Mouse (Mus musculus) liver, postnatal 0 days (tissue): ENCODE data around the gene Tra2b. TPM values are rescaled to one million over a fixed set of nuclear protein-coding genes. Genes with fewer than 3 reads are reported as not detected.
A peak's percentile ranks its signal among the peaks of the same experiment; 100 is the strongest.

Source experiments
- ATAC-seq: fragments of 200-750 bp; cut with Nextera tagmentation; 2 replicates; pipeline ENCODE4 v1.8.0; 2017; ENCODE audit warnings: mild to moderate bottlenecking, moderate library complexity
- DNase-seq: peaks from one replicate; pipeline ENCODE4 v3.0.0-alpha.2; 2016
- H3K27ac ChIP-seq: fragments of 300-500 bp; sonication (generic); 2 replicates; pipeline ENCODE4 v1.5.1; 2014; ENCODE audit warnings: antibody characterized with exemption, moderate library complexity, mild to moderate bottlenecking, low read depth
- H3K27me3 ChIP-seq: fragments of 300-500 bp; sonication (generic); 2 replicates; pipeline ENCODE4 v1.6.1; 2014; ENCODE audit warnings: low read length, control low read depth, mixed read lengths; ENCODE audit not compliant: insufficient read depth
- H3K36me3 ChIP-seq: fragments of 300-500 bp; sonication (generic); replicated peaks from 2 replicates; pipeline ENCODE4 v1.6.1; 2014; ENCODE audit warnings: mild to moderate bottlenecking, control low read depth, low read length, moderate library complexity, mixed read lengths; ENCODE audit not compliant: insufficient read depth
- H3K4me1 ChIP-seq: fragments of 300-500 bp; sonication (generic); 2 replicates; pipeline ENCODE4 v1.6.1; 2014; ENCODE audit warnings: antibody characterized with exemption, mild to moderate bottlenecking, control low read depth; ENCODE audit not compliant: insufficient read depth
- H3K4me2 ChIP-seq: fragments of 300-500 bp; sonication (generic); 2 replicates; pipeline ENCODE4 v1.6.1; 2014; ENCODE audit warnings: low read depth, mild to moderate bottlenecking, low read length, moderate library complexity, mixed read lengths
- H3K4me3 ChIP-seq: fragments of 300-500 bp; sonication (generic); 2 replicates; pipeline ENCODE4 v1.5.1; 2014; ENCODE audit warnings: low read depth, low read length
- H3K9ac ChIP-seq: fragments of 300-500 bp; sonication (generic); replicated peaks from 2 replicates; pipeline ENCODE4 v1.6.1; 2014; ENCODE audit warnings: mild to moderate bottlenecking, moderate library complexity
- H3K9me3 ChIP-seq: fragments of 300-500 bp; sonication (generic); 2 replicates; pipeline ENCODE4 v1.6.1; 2016; ENCODE audit warnings: mild to moderate bottlenecking, control low read depth, low read length, mixed read lengths
- CTCF ChIP-seq: sonication (generic); IDR thresholded peaks from 2 replicates; pipeline ENCODE4 v1.5.1; 2016; ENCODE audit warnings: antibody characterized with exemption, low read depth
- EP300 ChIP-seq: IDR thresholded peaks from 2 replicates; pipeline ENCODE4 v1.6.1; 2016; ENCODE audit warnings: antibody characterized with exemption, low read depth, mild to moderate bottlenecking
- WGBS: fragments of 180-500 bp; shearing (Covaris S2); extraction: QIAGEN DNeasy Blood & Tissue Kit; methylation state at CpG from one replicate; pipeline ENCODE4 v1.1.7; 2014; ENCODE audit not compliant: insufficient replicate concordance; 5-methylcytosine and 5-hydroxymethylcytosine counted together
- polyA plus RNA-seq: library from polyadenylated mRNA; unstranded; fragments of >200 nt; fragmentation: Nextera tagmentation; extraction: Ambion mirVana; gene quantifications from 2 replicates; pipeline ENCODE4 v1.2.1, GENCODE M21; 2015

The Tra2b gene
- polyA plus RNA-seq, 1 experiment from 2014 or later, result 99.5 TPM

DNA sequence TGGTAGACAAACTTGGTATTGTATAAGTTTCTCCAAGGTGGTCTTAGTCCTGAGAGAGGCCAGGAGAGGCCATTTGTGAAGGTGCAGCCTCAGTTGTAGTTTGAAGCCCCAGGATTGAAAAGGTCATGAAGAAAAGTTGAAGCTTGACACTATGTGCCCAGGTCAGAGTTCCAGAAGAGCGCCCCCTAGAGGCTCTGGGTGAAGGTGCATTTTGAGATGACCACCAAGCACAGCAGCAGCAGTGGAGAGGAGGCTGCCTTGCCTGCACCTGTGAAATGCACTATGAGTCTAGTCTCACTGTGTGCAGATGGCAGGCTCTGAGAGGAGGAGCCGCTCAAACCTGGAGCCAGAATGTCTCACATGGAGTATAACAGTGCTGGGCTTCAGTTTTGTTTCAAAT is 27.8 kb upstream of the Tra2b start:
- no peak for DNase-seq
- Histone ChIP-seq H3K4me1 (no peaks in the 10 kb centered on the region), H3K27me3 (no peaks in the 10 kb centered on the region), H3K36me3 (no peaks in the 10 kb centered on the region), H3K4me2 (no peak overlapping the region), H3K4me3 (no peak overlapping the region), H3K27ac (no peak overlapping the region), H3K9me3 (no peaks in the 10 kb centered on the region), H3K9ac (no peak overlapping the region)
- ATAC-seq, result no peak
- 47% methylated on average over 2 of the region's 2 CpGs for WGBS
- TF ChIP-seq CTCF, result peak; percentile 55
- no peak for TF ChIP-seq EP300

DNA sequence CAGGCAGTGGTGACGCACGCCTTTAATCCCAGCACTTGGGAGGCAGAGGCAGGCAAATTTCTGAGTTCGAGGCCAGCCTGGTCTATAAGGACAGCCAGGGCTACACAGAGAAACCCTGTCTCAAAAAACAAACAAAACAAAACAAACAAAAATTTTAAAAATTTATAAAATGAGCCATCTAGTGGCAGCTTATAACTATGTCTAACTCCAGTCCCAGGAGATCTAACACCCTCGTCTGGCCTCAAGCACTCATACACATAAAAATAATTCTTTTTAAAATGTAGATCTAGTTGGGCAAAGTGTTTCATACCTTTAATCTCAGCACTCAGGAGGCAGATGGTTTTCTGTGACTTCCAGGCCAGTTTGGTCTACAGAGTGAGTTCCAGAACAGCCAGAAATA is 26.6 kb upstream of the Tra2b start:
- no peaks in the 10 kb centered on the region for H3K27me3 ChIP-seq
- no peaks in the 10 kb centered on the region for H3K36me3 ChIP-seq
- no peak overlapping the region for H3K9ac ChIP-seq
- 79% methylated on average over 4 of the region's 4 CpGs for WGBS
- no peak overlapping the region for H3K4me2 ChIP-seq
- H3K4me1 ChIP-seq, result no peaks in the 10 kb centered on the region
- no peak for TF ChIP-seq CTCF
- no peak for TF ChIP-seq EP300
- H3K4me3 ChIP-seq, result no peak overlapping the region
- H3K9me3 ChIP-seq, result no peaks in the 10 kb centered on the region
- H3K27ac ChIP-seq, result no peak overlapping the region
- no peak for ATAC-seq
- DNase-seq, result no peak

DNA sequence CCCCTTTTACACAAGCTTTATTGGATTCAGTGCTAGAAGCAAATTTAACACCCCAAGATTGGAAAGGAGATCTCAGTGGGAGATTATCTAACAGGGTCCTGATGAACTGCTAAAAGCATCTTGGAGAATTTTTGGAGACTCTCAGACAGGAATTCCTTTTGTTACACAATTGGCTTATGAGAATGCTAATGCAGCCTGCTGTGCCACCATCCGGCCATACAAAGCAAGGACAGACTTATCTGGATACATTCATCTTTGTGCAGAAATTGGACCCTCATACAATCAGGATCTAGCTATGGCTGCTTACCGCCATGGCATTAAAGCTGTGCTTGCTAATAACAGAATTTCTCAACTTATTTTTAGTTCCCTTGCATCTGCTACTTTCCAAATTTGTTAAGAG is 23.8 kb upstream of the Tra2b start:
- Histone ChIP-seq H3K4me1 (no peaks in the 10 kb centered on the region), H3K27me3 (no peaks in the 10 kb centered on the region), H3K27ac (no peak overlapping the region), H3K9ac (no peak overlapping the region), H3K9me3 (no peaks in the 10 kb centered on the region), H3K4me3 (no peak overlapping the region), H3K36me3 (no peaks in the 10 kb centered on the region), H3K4me2 (no peak overlapping the region)
- ATAC-seq (no peak), DNase-seq (no peak)
- TF ChIP-seq EP300, result no peak
- peak; percentile 20; the same call in 1 of the 2 replicates for TF ChIP-seq CTCF
- 67% methylated on average over 2 of the region's 2 CpGs for WGBS

DNA sequence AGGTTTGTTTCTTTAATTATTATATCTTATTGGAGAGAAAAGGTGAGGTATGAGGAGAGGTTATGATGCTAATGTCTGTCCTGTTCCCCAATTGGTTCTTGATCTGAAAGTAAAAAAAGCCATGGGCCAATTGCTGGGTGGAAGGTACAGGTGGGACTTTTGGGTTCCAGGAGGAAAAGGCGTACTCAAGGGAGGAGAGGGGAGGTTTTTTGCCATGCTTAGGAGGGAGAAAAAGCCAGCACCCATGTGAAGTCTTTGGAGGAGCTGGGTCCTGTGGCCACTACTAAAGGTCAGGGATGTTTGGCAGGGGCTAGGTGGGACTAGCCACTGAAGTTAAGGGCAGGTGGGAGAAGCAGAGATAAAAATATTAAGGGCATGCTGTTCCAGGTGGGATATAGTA is 21.2 kb upstream of the Tra2b start:
- Histone ChIP-seq H3K36me3 (no peaks in the 10 kb centered on the region), H3K9me3 (no peaks in the 10 kb centered on the region; the same call in 1 of the 2 replicates), H3K4me3 (no peak overlapping the region), H3K27me3 (no peaks in the 10 kb centered on the region), H3K27ac (no peak overlapping the region), H3K9ac (no peak overlapping the region), H3K4me2 (no peak overlapping the region), H3K4me1 (no peaks in the 10 kb centered on the region)
- ATAC-seq, result no peak
- WGBS, result 85% methylated on average over 1 of the region's 1 CpGs
- no peak for DNase-seq
- TF ChIP-seq EP300 (no peak), CTCF (no peak)

DNA sequence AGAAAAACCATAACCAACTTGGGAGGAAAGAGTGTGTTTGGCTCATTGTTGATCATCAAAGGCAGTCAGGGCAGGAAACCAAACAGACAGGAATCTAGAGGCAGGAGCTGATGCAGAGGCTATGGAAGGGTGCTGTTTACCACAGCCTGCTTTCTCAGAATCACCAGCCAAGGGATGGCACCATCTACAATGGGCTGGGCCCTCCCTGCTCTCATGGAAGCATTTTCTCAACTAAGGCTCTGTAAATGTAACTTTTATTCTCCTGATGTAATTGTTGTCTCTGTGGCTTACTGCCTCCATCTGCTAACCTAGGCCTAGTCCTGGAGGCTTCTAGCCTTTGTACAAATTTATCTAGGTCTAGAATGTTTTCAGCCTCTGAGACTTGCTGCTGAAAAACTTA is 10.7 kb upstream of the Tra2b start:
- DNase-seq (no peak), ATAC-seq (no peak)
- H3K9ac ChIP-seq, result no peak overlapping the region

DNA sequence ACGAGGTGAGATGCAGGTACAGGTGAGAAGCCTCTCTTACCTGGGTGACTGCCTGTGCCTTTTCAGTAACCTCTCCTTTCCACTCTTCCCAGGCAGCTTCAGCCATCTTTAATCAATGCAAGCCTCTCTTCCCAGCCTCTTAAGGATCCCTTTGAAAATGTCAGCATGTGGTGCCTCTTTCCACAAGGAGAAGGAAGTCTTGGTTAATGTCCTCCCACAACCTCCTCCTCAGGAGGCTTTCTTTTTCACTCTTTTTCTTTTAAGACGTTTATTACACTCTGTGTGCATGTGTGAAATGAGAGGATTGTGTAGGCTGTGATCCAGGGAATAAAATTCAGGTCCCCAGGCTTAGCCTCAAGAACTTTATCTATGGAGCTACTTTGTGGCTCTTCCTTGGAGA is 9.3 kb upstream of the Tra2b start:
- no peaks in the 10 kb centered on the region for H3K27me3 ChIP-seq
- no peak for DNase-seq
- no peak for ATAC-seq
- H3K4me1 ChIP-seq, result no peaks in the 10 kb centered on the region
- no peak overlapping the region for H3K4me3 ChIP-seq
- H3K27ac ChIP-seq, result no peak overlapping the region
- WGBS, result 62% methylated on average over 2 of the region's 2 CpGs
- no peaks in the 10 kb centered on the region; the same call in 1 of the 2 replicates for H3K9me3 ChIP-seq
- TF ChIP-seq EP300 (no peak), CTCF (no peak)
- H3K36me3 ChIP-seq, result no peaks in the 10 kb centered on the region
- no peak overlapping the region for H3K9ac ChIP-seq
- no peak overlapping the region for H3K4me2 ChIP-seq

More for the DNA sequence above, 10.7 kb upstream of the Tra2b start:
- H3K27me3 ChIP-seq, result no peaks in the 10 kb centered on the region
- no peaks in the 10 kb centered on the region for H3K4me1 ChIP-seq
- H3K9me3 ChIP-seq, result no peaks in the 10 kb centered on the region; the same call in 1 of the 2 replicates
- H3K4me3 ChIP-seq, result no peak overlapping the region
- no peak overlapping the region for H3K27ac ChIP-seq
- H3K36me3 ChIP-seq, result no peaks in the 10 kb centered on the region
- H3K4me2 ChIP-seq, result no peak overlapping the region
- TF ChIP-seq EP300 (no peak), CTCF (no peak)

DNA sequence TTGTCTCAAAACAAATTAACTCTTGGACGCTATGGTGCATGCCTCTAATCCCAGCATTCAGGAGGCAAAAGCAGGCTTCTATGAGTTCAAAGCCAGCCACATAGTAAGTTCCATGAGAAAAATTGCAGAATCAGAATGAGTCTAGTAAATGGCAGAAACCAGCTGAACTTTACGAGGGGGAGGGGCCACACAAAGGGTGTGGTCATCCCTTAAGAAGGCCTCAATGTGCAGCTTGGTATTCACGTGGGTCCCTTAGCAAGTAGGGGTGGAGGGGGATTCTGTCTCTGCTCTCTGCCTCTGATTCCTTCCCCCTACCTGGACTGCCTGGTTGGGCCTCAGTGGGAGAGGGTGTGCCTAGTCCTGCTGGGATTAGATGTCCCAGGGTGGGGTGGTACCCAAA is 4.7 kb upstream of the Tra2b start:
- Histone ChIP-seq H3K4me2 (no peak overlapping the region), H3K4me3 (no peak overlapping the region), H3K4me1 (peaks cover 8% of the 10 kb centered on the region), H3K27ac (no peak overlapping the region), H3K36me3 (no peaks in the 10 kb centered on the region), H3K27me3 (no peaks in the 10 kb centered on the region), H3K9me3 (no peaks in the 10 kb centered on the region), H3K9ac (no peak overlapping the region)
- no peak for ATAC-seq
- DNase-seq, result no peak
- 63% methylated on average over 3 of the region's 3 CpGs for WGBS
- TF ChIP-seq CTCF (no peak), EP300 (no peak)
